Mouse (Mus musculus) myocyte (in vitro differentiated cells): Measurements from ENCODE around the gene Scarf2.

Experiments used
- E2F4 ChIP-seq: IDR thresholded peaks from one replicate; pipeline ENCODE4 v1.6.1; 2011; ENCODE audit warnings: mild to moderate bottlenecking, control low read depth, moderate library complexity; ENCODE audit not compliant: insufficient read depth
- MAX ChIP-seq: IDR thresholded peaks from one replicate; pipeline ENCODE4 v1.6.1; 2011; ENCODE audit warnings: low read depth, mild to moderate bottlenecking, control low read depth
- POLR2A ChIP-seq: IDR thresholded peaks from one replicate; pipeline ENCODE4 v1.6.1; 2011; ENCODE audit warnings: low read depth, mild to moderate bottlenecking, control low read depth, moderate library complexity; ENCODE audit not compliant: insufficient read length
- POLR2AphosphoS2 ChIP-seq: IDR thresholded peaks from one replicate; pipeline ENCODE4 v1.6.1; 2011; ENCODE audit warnings: low read depth, control low read depth; ENCODE audit not compliant: insufficient read length
- SRF ChIP-seq: IDR thresholded peaks from one replicate; pipeline ENCODE4 v1.6.1; 2011; ENCODE audit warnings: low read depth; ENCODE audit not compliant: control insufficient read depth, insufficient read length
- USF1 ChIP-seq: IDR thresholded peaks from one replicate; pipeline ENCODE4 v1.6.1; 2011; ENCODE audit warnings: low read depth, mild to moderate bottlenecking, control low read depth, moderate library complexity

- TF ChIP-seq MAX (no peak), POLR2AphosphoS2 (no peak), E2F4 (no peak), SRF (no peak), POLR2A (no peak), USF1 (no peak)
Measured at GRCm38 (mm10) chr16:17830385-17831178, 33.5 kb downstream of the Scarf2 start.
